Mouse (Mus musculus) inflammation-experienced regulatory T-cells, adult 6 months (primary cell): ENCODE results near the gene Gm2115. TPM values are rescaled to one million over a fixed set of nuclear protein-coding genes. Genes with fewer than 3 reads are reported as not detected.

ENCODE experiments used
- ATAC-seq: one replicate; pipeline ENCODE4 v1.8.0; 2017
- polyA plus RNA-seq, 3 experiments: library from polyadenylated mRNA; unstranded; fragments of 100-300 nt; shearing (Covaris generic); gene quantifications; one replicate each; pipeline ENCODE4 v1.2.1; 2017

Gm2115 gene
- polyA plus RNA-seq = not detected

DNA sequence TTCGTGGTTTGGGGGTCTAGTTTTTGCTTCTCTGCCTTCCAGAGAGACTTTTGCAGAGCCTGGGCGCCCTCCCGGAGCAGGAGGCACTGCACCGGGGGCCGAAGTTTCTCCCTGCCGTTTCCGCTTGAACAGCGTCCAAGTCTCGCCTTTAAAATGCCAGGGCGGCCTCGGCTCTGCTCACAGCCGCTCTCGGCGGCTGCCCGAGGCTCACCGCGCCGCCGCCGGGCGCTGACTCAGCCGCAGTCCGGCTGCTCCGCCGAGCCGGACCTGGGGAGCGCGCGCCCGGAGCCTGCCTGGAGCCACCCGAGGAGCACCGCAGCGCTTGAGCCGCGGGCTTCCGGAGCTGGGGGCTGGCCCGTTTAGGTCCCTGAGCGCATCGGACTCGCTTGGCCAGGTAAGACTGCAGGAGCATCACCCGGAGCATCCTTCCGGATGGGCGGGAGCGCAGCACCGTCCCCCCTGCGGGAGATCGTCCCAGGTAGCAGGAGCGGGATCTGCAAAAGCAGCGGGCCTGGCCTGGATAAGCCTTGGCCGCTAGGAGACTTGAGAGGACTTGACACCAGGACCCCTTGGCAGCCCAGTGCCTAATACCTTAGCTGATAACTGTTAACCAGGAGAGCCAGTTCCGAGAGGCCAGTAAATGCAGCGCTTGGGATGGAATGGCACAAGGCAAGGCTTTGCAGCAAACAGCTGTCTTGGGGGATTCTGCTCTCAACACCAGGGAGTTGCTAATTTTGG, at the start of gene Gm2115:
Gm2115 (plus strand) TSS at position 159 of the 738 bp plus-strand sequence.
- ATAC-seq = no peak

- ATAC-seq = no peak
Observed at GRCm38 (mm10) chr7:84483447-84484407, 45.0 kb upstream of the Gm2115 start.

- no peak for ATAC-seq
Observed at GRCm38 (mm10) chr7:84486485-84486884, 42.3 kb upstream of the Gm2115 start.

GRCm38 (mm10) chr7:84503163-84503562, 25.6 kb upstream of the Gm2115 start:
- ATAC-seq = no peak

DNA sequence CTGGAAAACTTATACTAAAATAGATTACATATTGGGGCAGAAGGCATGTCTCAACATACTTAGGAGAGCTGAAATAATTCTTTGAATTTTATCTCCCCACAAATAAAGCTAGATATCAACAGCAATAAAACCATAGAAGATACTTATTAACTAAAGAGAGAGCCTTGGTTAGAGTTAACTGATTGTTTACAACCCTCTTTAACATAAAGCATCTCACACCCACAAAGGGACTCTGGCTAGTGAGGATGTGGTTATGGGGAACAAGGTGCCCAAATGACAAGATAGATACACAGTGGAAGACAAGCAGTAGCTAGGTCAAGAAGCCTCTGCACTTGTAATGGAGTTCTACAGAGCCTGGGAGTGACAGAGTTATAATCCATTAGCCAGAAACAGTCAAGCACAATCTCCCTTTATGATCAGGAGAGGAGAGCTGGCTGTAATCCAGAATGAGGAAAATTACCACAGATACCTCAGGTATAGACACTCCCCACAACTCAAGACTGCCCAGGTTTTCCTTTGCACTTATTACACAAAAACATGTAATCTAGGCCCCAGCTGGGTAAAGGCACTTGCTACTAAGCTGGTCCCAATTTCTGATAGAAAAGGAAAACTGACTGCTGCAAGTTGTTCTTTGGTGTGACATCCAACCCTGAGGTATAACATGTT, 10.1 kb upstream of the Gm2115 start:
- ATAC-seq = no peak

GRCm38 (mm10) chr7:84521329-84521728, 7.4 kb upstream of the Gm2115 start:
- no peak for ATAC-seq

DNA sequence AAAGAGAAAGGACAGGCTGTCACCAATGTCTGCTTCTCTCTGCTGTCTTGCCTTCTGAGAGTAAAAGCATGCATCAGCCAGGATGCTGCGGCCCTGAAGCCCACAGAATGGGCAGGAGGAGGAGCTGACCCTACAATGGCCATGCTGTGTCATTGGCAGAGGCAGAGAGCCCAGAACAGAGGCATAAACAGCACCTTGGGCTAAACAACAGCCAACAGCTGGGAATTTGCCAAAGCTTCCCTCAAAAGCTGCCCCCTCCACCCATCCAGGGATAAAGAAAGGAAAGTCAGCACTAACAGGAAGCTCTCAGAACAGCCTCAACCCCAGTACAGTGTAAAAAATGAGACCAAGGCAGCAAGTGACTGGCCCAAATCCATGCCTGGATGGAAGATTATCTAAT, 6.3 kb upstream of the Gm2115 start:
- no peak for ATAC-seq

GRCm38 (mm10) chr7:84526171-84526570, 2.6 kb upstream of the Gm2115 start:
- no peak for ATAC-seq

GRCm38 (mm10) chr7:84532795-84533194, 4.0 kb downstream of the Gm2115 start:
- no peak for ATAC-seq

DNA sequence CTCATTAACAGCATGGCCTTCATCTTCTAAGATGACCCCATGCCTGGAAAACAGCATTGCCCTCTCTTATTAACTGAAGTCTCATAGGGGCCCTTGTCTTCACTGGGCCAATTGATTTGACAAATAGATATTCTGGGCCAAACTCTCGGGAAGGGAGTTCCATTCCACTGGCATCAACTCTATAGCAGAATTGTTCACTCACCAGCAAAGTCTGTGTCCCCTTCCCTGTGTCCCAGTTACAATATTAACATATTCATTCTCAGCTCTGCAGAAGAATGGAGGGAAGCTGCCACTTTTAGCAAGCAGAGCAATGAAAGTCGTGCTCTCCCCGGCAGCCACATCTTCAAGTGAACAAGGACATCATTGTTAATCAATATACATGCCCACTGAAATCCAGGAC, 5.9 kb downstream of the Gm2115 start:
- ATAC-seq = no peak

GRCm38 (mm10) chr7:84544946-84545345, 16.2 kb downstream of the Gm2115 start:
- no peak for ATAC-seq

GRCm38 (mm10) chr7:84546667-84547066, 17.9 kb downstream of the Gm2115 start:
- no peak for ATAC-seq

DNA sequence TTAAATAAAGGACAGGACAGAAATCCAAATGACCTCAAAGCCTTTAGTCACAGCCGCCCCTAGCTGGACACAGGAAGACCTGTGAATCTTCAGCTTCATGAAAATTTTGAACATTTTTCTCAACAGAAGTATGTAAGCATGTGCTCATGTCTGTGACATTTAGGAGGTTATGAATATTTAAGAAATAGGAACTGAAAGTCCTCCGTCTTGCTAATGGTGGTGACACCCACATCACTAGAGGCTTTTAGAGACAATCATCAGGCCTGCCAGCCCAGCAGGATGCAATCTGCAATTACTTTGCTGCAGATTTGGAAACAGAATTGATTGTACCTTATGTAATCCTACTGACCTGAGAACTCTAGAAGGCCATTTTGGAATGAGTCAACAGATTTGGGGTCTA, 22.7 kb downstream of the Gm2115 start:
- ATAC-seq = no peak

DNA sequence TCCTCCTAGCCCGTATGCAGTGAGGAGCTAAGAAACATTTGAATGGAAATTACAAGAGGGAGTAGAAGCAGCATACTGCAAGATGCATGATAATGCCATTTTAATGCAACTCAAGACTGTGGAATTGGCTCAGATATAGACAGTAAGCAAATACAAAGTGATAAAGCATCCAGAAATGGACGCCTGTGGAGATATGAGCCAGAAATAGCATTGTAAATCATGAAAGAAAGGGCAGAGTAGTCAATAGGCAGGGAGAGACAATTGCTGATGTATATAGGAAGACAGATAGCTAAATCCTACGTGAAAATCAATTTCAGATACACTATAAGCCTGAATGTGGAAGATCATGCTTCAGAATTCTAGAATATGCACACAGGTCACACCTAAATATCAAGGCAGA, 26.5 kb downstream of the Gm2115 start:
- no peak for ATAC-seq

DNA sequence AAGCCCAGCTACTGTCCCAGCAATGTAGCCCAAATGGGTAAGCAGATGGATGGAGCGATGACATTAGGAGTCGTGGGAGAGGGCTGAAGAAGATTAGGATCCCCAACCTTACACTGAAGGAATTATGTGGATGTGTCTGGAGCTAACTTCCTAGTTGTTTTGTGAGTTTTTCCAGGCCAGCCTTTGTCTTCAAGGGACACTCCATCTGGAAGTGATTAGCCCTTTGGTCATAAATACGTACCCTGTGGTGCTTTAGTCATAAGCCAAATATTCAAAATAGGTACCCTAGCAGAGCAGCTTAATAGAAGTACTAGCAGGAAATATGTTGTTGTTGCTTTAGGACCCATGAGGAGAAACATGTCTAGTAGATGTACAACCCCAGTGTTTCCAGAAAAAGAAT, 28.6 kb downstream of the Gm2115 start:
- ATAC-seq = no peak

- ATAC-seq = no peak
Observed at GRCm38 (mm10) chr7:84560500-84560899, 31.7 kb downstream of the Gm2115 start.

GRCm38 (mm10) chr7:84564236-84564635, 35.5 kb downstream of the Gm2115 start:
- ATAC-seq = no peak

DNA sequence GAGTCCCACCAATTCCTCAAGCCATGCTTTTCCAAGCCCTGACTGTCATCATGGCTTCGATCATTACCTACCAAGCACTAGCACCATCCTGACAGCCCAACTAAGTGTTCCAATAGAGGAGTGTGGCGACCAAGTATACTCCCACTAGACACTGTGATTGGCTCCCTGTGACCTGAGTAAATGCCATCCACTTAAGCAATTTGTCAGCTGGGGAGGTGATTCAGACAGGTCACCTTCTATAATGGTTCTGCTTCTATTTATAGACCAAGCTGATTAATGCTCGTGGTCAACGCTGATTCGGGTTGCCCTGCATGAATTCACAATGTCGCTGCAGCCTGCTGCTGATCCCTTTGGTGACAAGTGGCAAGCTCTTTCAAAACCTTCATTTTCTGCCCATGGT, 37.4 kb downstream of the Gm2115 start:
- ATAC-seq = no peak

- ATAC-seq = no peak
Observed at GRCm38 (mm10) chr7:84577034-84577433, 48.3 kb downstream of the Gm2115 start.

DNA sequence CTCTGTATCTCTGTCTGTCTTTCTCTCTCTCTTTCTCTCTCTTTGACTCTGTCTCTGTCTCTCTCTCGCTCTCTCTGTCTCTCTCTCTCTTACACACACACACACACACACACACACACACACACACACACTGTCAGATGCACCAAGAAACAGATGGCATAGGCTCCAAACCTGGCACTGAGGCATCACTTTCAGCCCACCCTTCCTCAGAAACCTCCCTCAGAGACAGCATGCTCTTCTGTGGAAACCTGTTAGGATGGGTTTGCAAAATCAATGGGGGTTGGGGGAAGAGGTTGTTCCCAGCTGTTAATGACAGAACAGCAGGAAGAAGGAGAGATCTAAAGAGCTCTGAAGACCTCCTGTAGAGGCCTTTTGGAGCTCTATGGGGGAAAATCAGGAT, 50.1 kb downstream of the Gm2115 start:
- ATAC-seq = no peak

DNA sequence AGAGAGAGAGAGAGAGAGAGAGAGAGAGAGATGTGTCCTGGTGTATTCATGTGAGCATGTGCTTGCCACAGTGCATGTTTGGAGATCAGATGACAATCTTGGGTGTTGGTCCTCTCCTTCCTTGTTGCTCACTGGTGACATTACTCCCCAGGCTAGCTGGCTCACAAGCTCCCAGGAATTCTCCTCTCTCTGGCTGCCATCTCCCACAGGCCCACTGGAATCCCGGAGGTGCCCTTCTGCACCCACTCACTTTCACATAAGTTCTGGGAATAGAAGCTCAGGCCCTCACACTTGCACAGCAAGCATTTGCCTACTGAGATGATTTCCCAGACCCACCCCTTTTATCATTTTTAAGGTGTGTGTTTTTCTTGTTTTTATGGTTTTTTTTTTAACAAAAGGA, 51.0 kb downstream of the Gm2115 start:
- no peak for ATAC-seq

- no peak for ATAC-seq
Observed at GRCm38 (mm10) chr7:84585086-84585485, 56.3 kb downstream of the Gm2115 start.
